In genomic region chr11:120714546-120714945, GRCm38 (mm10) we compare ENCODE assay signal across 8 mouse cellular contexts. TPM values are rescaled to one million over a fixed set of nuclear protein-coding genes. Genes with fewer than 3 reads are reported as not detected.
DNase-seq lines count a peak whose midpoint lies in the region; ATAC-seq and TF ChIP-seq lines count a peak whose summit lies in the region.

No protein-coding gene starts in this region.

- H3ac ChIP-seq in C2C12 (ENCODE audit: control insufficient read depth, insufficient read length, low read depth) = peak overlapping the region; percentile 94

- DNase-seq in heart, embryonic 10.5 days (ENCODE audit: low spot score) = no peak
- DNase-seq in heart, postnatal 10 days = no peak
- no peak for DNase-seq in liver, embryonic 14.5 days (ENCODE audit: low read depth in 3 of 3, low spot score in 3 of 3)
- no peak for DNase-seq in adrenal gland, adult 8-10 months
- no peak for DNase-seq in spleen, postnatal 10 days (ENCODE audit: low spot score in 2 of 2)

- H3K36me3 ChIP-seq in heart, embryonic 10.5 days = peaks cover 56% of the 10 kb centered on the region
- peaks cover 37% of the 10 kb centered on the region for H3K36me3 ChIP-seq in C2C12 (ENCODE audit: control insufficient read depth, insufficient read depth)
- peaks cover 61% of the 10 kb centered on the region for H3K36me3 ChIP-seq in forebrain, embryonic 13.5 days (ENCODE audit: poor library complexity, severe bottlenecking)
- no peaks in the 10 kb centered on the region; the same call in 1 of the 2 replicates for H3K36me3 ChIP-seq in liver, embryonic 14.5 days (replicated peaks; ENCODE audit: control insufficient read depth, insufficient read depth, low read depth)

- H3K4me1 ChIP-seq in heart, embryonic 10.5 days = peaks cover 35% of the 10 kb centered on the region
- peaks cover 32% of the 10 kb centered on the region for H3K4me1 ChIP-seq in forebrain, embryonic 13.5 days
- H3K4me1 ChIP-seq in liver, embryonic 14.5 days (replicated peaks; ENCODE audit: control insufficient read depth in 2 of 2, insufficient read depth in 2 of 2, low read length in 1 of 2) = peaks cover 6% of the 10 kb centered on the region in 2 experiments

- no peaks in the 10 kb centered on the region for H3K9me3 ChIP-seq in heart, embryonic 10.5 days
- H3K9me3 ChIP-seq in forebrain, embryonic 13.5 days (replicated peaks) = no peaks in the 10 kb centered on the region
- H3K9me3 ChIP-seq in liver, embryonic 14.5 days (ENCODE audit: control insufficient read depth, low read length) = no peaks in the 10 kb centered on the region

- H3K4me3 ChIP-seq in heart, embryonic 10.5 days = peak overlapping the region; percentile 75
- peak overlapping the region; percentile 53 for H3K4me3 ChIP-seq in C2C12 (ENCODE audit: insufficient read depth, poor library complexity, severe bottlenecking)
- H3K4me3 ChIP-seq in forebrain, embryonic 13.5 days = peak overlapping the region; percentile 63
- peak overlapping the region; percentile 57 to 64 for H3K4me3 ChIP-seq in liver, embryonic 14.5 days (ENCODE audit: insufficient read depth in 1 of 2, low read depth in 2 of 2, low read length in 2 of 2)

- intact Hi-C loops in heart, postnatal 10 days (cut with DNase I) = no loop called here

- H3K27ac ChIP-seq in heart, embryonic 10.5 days = peak overlapping the region; percentile 85
- H3K27ac ChIP-seq in forebrain, embryonic 13.5 days = no peak overlapping the region
- no peak overlapping the region for H3K27ac ChIP-seq in liver, embryonic 14.5 days

- no peaks in the 10 kb centered on the region for H3K79me3 ChIP-seq in C2C12 (ENCODE audit: low read depth)

- TF ChIP-seq CTCF in C2C12 (IDR thresholded peaks at IDR 0.05; ENCODE audit: control insufficient read depth, insufficient read depth, insufficient read length) = no peak
- no peak for TF ChIP-seq CTCF in liver, embryonic 14.5 days (IDR thresholded peaks at IDR 0.05; ENCODE audit: low read depth)

- peaks cover 18% of the 10 kb centered on the region; the same call in 1 of the 2 replicates for H3K27me3 ChIP-seq in heart, embryonic 10.5 days (ENCODE audit: insufficient read depth, poor library complexity, severe bottlenecking)
- H3K27me3 ChIP-seq in C2C12 (ENCODE audit: control insufficient read depth, insufficient read depth, insufficient read length) = no peaks in the 10 kb centered on the region
- no peaks in the 10 kb centered on the region for H3K27me3 ChIP-seq in forebrain, embryonic 13.5 days
- no peaks in the 10 kb centered on the region for H3K27me3 ChIP-seq in liver, embryonic 14.5 days (ENCODE audit: control insufficient read depth, insufficient read depth, low read length)

- no peak for TF ChIP-seq EP300 in liver, embryonic 14.5 days (IDR thresholded peaks at IDR 0.05; ENCODE audit: low read depth)

- H3K79me2 ChIP-seq in C2C12 (ENCODE audit: control insufficient read depth, insufficient read depth) = no peaks in the 10 kb centered on the region

- peak overlapping the region; percentile 84 for H3K9ac ChIP-seq in forebrain, embryonic 13.5 days
- H3K9ac ChIP-seq in liver, embryonic 14.5 days (replicated peaks) = peak overlapping the region; percentile 74

- ATAC-seq in forebrain, embryonic 13.5 days = no peak
- no peak for ATAC-seq in liver, embryonic 14.5 days (ENCODE audit: insufficient read depth)
- no peak for ATAC-seq in CD4-positive, CD25-positive, alpha-beta regulatory T cell, adult 4 months

- 42% methylated on average over 10 of the region's 10 CpGs for WGBS in heart, embryonic 10.5 days
- WGBS in forebrain, embryonic 13.5 days = 66% methylated on average over 10 of the region's 10 CpGs
- 30% methylated on average over 10 of the region's 10 CpGs for WGBS in liver, embryonic 14.5 days (ENCODE audit: insufficient replicate concordance)

- peak overlapping the region; percentile 92 for H3K4me2 ChIP-seq in forebrain, embryonic 13.5 days
- H3K4me2 ChIP-seq in liver, embryonic 14.5 days (ENCODE audit: low read depth) = peak overlapping the region; percentile 98

TF ChIP-seq in C2C12, 6 proteins besides CTCF, POLR2A, EP300 and RAD21:
- TF ChIP-seq CEBPB (IDR thresholded peaks at IDR 0.05; ENCODE audit: low read depth) = no peak
- TF ChIP-seq USF1 (IDR thresholded peaks at IDR 0.05; ENCODE audit: low read depth) = no peak
- TF ChIP-seq MYOD1 (IDR thresholded peaks at IDR 0.05; ENCODE audit: control insufficient read depth, insufficient read length, low read depth) = no peak
- TF ChIP-seq MAX (IDR thresholded peaks at IDR 0.05) = no peak
- TF ChIP-seq FOSL1 (IDR thresholded peaks at IDR 0.05; ENCODE audit: insufficient read depth, low read length, poor library complexity, severe bottlenecking) = no peak
- no peak for TF ChIP-seq MYOG (IDR thresholded peaks at IDR 0.05; ENCODE audit: control insufficient read depth, extremely low read depth, insufficient read length)

RNA-seq across cellular contexts. Expression of gene Lrrc45, which starts 0.8 kb away (rescaled TPM):
- 31.7 and 43.6 TPM in 2 replicates for polyA plus RNA-seq in heart, embryonic 10.5 days (2016; fragmentation: Nextera tagmentation; extraction: Ambion mirVana)
- total RNA-seq in heart, postnatal 10 days (2021) = 10 to 100 TPM in 1 of 2 experiments, 1 to 10 TPM in 1; 9.7 to 10.1 TPM
- polyA plus RNA-seq in C2C12 (2012; fragmentation: generic; extraction: Trizol) = 13.5 TPM
- 64.5 and 72.9 TPM in 2 replicates for polyA plus RNA-seq in forebrain, embryonic 13.5 days (2015; fragmentation: Nextera tagmentation; extraction: Ambion mirVana)
- 6.6 and 9.3 TPM in 2 replicates for polyA plus RNA-seq in liver, embryonic 14.5 days (2012; rRNA removed)
- polyA plus RNA-seq in liver, embryonic 14.5 days (2014; fragmentation: Nextera tagmentation; extraction: Ambion mirVana) = 6.2 and 8.3 TPM in 2 replicates
- 10 to 100 TPM; 26.1 to 57.9 (median 42.3) TPM for total RNA-seq in adrenal gland, adult 8-10 months (2022)
- 10 to 100 TPM; 26.8 to 34.4 TPM for polyA plus RNA-seq in CD4-positive, CD25-positive, alpha-beta regulatory T cell, adult 4 months (2017; shearing (Covaris generic))

RNA-seq across cellular contexts. Expression of gene Cenpx, which starts 1.0 kb away (rescaled TPM):
- polyA plus RNA-seq in heart, embryonic 10.5 days (2016; fragmentation: Nextera tagmentation; extraction: Ambion mirVana) = 124 and 136 TPM in 2 replicates
- total RNA-seq in heart, postnatal 10 days (2021) = 10 to 100 TPM; 38.1 to 40.6 TPM
- polyA plus RNA-seq in C2C12 (2012; fragmentation: generic; extraction: Trizol) = 57.6 TPM
- 127 TPM in 2 replicates for polyA plus RNA-seq in forebrain, embryonic 13.5 days (2015; fragmentation: Nextera tagmentation; extraction: Ambion mirVana)
- polyA plus RNA-seq in liver, embryonic 14.5 days (2012; rRNA removed) = 64.2 and 78.3 TPM in 2 replicates
- 119 and 128 TPM in 2 replicates for polyA plus RNA-seq in liver, embryonic 14.5 days (2014; fragmentation: Nextera tagmentation; extraction: Ambion mirVana)
- total RNA-seq in adrenal gland, adult 8-10 months (2022) = 10 to 100 TPM; 49.3 to 61.7 (median 55.7) TPM
- polyA plus RNA-seq in CD4-positive, CD25-positive, alpha-beta regulatory T cell, adult 4 months (2017; shearing (Covaris generic)) = 100 to 1,000 TPM; 152 to 156 TPM

RNA-seq across cellular contexts. Expression of gene Rac3, which starts 6.7 kb away (rescaled TPM):
- 6.9 and 13.8 TPM in 2 replicates for polyA plus RNA-seq in heart, embryonic 10.5 days (2016; fragmentation: Nextera tagmentation; extraction: Ambion mirVana)
- total RNA-seq in heart, postnatal 10 days (2021) = 1 to 10 TPM; 1.4 to 1.7 TPM
- polyA plus RNA-seq in C2C12 (2012; fragmentation: generic; extraction: Trizol) = 2.5 TPM
- polyA plus RNA-seq in forebrain, embryonic 13.5 days (2015; fragmentation: Nextera tagmentation; extraction: Ambion mirVana) = 83.0 and 105 TPM in 2 replicates
- polyA plus RNA-seq in liver, embryonic 14.5 days (2012; rRNA removed) = 1.3 and 1.7 TPM in 2 replicates
- 0.13 TPM in 1 of 2 replicates, not detected in the other for polyA plus RNA-seq in liver, embryonic 14.5 days (2014; fragmentation: Nextera tagmentation; extraction: Ambion mirVana)
- 10 to 100 TPM; 11.1 to 23.9 (median 15.9) TPM for total RNA-seq in adrenal gland, adult 8-10 months (2022)
- polyA plus RNA-seq in CD4-positive, CD25-positive, alpha-beta regulatory T cell, adult 4 months (2017; shearing (Covaris generic)) = not detected

RNA-seq across cellular contexts. Expression of gene Dcxr, which starts 12.5 kb away (rescaled TPM):
- polyA plus RNA-seq in heart, embryonic 10.5 days (2016; fragmentation: Nextera tagmentation; extraction: Ambion mirVana) = 8.8 and 10.6 TPM in 2 replicates
- total RNA-seq in heart, postnatal 10 days (2021) = 1 to 10 TPM; 3.2 to 4.1 TPM
- 15.4 TPM for polyA plus RNA-seq in C2C12 (2012; fragmentation: generic; extraction: Trizol)
- 7.8 and 9.5 TPM in 2 replicates for polyA plus RNA-seq in forebrain, embryonic 13.5 days (2015; fragmentation: Nextera tagmentation; extraction: Ambion mirVana)
- 10.4 and 11.3 TPM in 2 replicates for polyA plus RNA-seq in liver, embryonic 14.5 days (2012; rRNA removed)
- polyA plus RNA-seq in liver, embryonic 14.5 days (2014; fragmentation: Nextera tagmentation; extraction: Ambion mirVana) = 15.1 and 17.0 TPM in 2 replicates
- total RNA-seq in adrenal gland, adult 8-10 months (2022) = 100 to 1,000 TPM in 2 of 4 experiments, 10 to 100 TPM in 2; 41.6 to 142 (median 76.2) TPM
- polyA plus RNA-seq in CD4-positive, CD25-positive, alpha-beta regulatory T cell, adult 4 months (2017; shearing (Covaris generic)) = 10 to 100 TPM; 15.1 to 17.4 TPM

RNA-seq across cellular contexts. Expression of gene Cbr2, which starts 17.4 kb away (rescaled TPM):
- polyA plus RNA-seq in heart, embryonic 10.5 days (2016; fragmentation: Nextera tagmentation; extraction: Ambion mirVana) = 1.1 and 1.3 TPM in 2 replicates
- 10 to 100 TPM in 1 of 2 experiments, 1 to 10 TPM in 1; 8.3 to 14.4 TPM for total RNA-seq in heart, postnatal 10 days (2021)
- 51.7 TPM for polyA plus RNA-seq in C2C12 (2012; fragmentation: generic; extraction: Trizol)
- 0.26 TPM in 1 of 2 replicates, not detected in the other for polyA plus RNA-seq in forebrain, embryonic 13.5 days (2015; fragmentation: Nextera tagmentation; extraction: Ambion mirVana)
- polyA plus RNA-seq in liver, embryonic 14.5 days (2012; rRNA removed) = 0.20 TPM in 1 of 2 replicates, not detected in the other
- polyA plus RNA-seq in liver, embryonic 14.5 days (2014; fragmentation: Nextera tagmentation; extraction: Ambion mirVana) = not detected in 2 replicates
- 10 to 100 TPM in 1 of 4 experiments, 1 to 10 TPM in 3; 4.8 to 11.4 (median 6.5) TPM for total RNA-seq in adrenal gland, adult 8-10 months (2022)
- polyA plus RNA-seq in CD4-positive, CD25-positive, alpha-beta regulatory T cell, adult 4 months (2017; shearing (Covaris generic)) = not detected
